Mouse (Mus musculus) embryo, embryonic 10.5 days (tissue): Measurements from ENCODE around the gene Slc9a4.
"Not testable (repeated sequence)": the region's sequence is repeated elsewhere in the genome, so short reads cannot be mapped to it uniquely, and the experiment has no call there.

ENCODE experiments used
- DNase-seq: peaks from one replicate; pipeline ENCODE4 v3.0.0-alpha.2; 2015; ENCODE audit warnings: low spot score

Slc9a4 gene

DNA sequence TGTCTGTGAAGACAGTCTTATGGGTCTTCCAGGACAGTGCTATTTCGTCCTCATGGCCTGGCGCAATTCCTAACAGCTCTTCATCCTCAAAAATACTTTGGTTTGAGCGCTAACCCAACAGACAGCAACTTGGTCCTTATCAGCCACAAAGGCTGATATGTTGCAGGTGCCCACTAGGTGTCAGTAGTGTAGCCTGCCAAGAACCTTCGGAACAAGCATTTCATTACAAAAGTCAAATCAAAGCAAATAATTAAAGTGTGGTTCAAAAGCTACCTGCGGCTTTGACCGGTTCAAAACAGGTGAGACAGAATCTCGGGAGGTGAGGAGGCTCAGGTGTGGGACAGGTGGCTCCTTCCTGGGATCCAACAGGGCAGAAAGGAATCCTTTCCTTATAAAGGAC lies at the start of gene Slc9a4:
Gene Slc9a4 (plus strand): TSS at position 298 of the 400 bp plus-strand sequence.
- DNase-seq = peak; percentile 69

DNA sequence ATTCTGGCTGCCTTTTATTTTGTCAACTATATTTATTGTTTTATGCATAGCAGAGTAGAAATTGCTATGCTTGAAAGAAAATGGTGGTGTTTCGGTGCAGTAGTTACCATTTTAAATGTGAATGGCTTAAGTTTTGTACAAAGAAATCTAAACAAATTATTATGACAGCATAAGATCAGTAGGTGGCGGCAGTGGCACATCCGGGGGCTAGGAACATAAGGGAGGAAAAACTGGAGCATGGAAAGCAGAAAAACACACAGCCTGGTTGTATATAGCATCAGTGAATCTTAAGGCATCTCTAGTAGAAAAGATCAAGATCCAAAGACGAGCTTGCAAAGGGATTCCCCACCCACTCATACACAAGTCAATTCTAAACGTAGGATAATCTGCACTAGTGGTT lies 42.3 kb upstream of the Slc9a4 start:
- no peak for DNase-seq

DNA sequence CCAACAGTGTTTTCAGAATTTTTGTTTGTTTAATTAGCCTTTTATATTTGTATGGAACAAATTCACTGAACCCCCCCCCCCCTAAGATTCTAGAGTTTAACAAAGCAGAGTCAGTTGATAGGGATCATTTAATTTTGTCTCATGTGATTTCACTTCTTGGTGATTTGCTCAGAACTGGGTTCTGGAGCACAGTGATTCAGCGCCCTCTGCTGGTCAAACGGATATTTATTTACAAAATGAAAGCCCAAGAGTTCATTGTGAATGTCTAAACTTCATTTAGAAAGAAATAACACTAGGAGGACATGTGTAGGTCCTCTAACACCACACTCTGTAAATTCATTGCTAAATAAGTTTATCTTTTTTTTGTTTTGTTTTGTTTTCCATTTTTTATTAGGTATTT lies 35.2 kb upstream of the Slc9a4 start:
- peak; percentile 84 for DNase-seq

DNA sequence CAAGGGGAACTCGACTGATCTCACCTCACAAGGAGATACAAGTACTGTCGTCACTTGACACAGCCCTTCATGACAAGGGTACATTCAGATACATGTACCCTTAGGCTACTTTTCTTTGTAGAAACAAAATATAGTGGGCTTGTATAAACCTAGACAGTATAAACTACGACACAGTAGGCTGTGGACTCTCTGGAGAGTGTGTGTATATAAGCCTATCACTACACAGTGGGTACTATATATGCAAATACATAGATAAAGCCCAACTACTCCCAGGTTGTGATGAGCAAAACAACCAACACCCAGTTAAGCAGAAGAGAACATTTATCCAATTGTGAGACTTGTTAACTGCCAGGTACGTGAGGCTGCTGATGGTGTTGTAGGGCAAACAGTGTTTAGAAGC lies 33.2 kb upstream of the Slc9a4 start:
- no peak for DNase-seq

DNA sequence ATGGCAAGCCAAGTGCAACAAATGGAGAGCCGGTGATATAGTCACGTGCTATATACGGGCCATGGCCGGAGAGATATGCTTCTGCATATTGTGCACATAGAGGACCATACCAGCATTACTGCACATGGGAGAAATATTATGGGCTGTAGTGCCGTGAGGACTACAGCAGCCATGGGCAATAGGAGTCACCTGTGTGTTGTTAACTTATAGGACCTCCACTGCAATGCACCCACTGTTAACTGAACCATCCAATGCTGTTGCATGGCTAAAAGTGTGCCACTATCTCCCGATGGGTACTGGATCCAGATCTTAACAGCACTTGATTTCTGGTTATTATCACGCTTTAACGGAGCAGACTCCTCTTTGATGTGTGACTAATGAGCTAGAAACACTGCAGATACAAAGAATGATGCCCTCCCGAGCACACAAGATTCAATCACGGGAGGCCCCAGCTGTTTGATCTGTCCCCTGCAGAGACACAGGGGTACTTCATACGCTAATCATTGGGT lies 32.8 kb upstream of the Slc9a4 start:
- DNase-seq = peak; percentile 2

DNA sequence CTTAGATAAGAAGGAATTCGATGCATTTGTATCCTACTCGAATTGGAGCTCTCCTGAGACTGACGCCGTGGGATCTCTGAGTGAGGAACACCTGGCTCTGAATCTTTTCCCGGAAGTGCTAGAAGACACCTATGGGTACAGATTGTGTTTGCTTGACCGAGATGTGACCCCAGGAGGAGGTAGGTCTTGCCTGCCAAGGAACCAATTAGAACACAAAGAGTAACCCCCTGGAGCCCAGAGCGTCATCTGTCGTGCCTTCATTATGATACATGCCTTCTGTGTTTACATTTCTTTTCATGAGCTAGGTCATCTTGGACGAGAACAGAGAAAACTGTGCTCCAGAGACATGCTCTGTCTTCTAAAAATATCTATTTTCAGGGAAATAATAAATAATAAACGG lies 32.1 kb upstream of the Slc9a4 start:
- peak; percentile 0 for DNase-seq

DNA sequence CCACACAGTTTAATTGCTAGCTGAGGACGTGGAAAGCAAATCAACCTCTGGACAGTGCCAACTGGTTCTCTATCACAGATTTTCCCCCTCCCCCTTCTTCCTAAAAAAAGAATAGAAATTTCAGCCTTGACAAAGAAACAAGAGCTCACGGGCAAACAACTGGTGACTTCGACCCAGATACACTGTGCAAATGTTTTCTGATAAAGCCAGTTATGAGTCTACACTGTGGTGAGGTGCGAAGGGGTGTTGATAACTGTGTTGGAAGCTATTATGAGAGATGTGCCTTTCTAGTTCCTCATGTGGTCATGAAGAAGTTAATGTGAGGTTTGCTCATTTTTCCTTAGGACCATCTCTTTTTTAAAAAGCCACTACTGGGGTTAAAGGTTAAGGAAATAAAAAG lies 10.5 kb upstream of the Slc9a4 start:
- DNase-seq = no peak

DNA sequence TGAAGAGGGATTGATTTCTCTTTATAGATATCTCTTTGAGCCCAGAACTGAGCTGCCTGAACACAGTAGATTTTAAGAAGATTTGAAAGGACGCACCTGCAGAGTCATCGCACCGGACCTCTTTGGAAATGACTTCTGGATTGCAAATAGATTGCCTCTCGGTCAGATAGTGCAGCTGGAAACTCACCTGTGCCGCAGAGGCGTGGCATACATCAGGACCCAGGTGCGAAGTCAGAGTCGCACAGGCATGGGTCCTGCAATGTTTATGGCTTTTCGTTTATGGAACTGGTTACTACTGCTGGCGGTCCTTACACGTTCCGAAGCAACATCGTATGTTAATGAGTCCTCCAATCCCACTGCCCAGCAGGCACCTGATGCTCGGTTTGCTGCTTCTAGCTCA lies 388 bp downstream of the Slc9a4 start:
- no peak for DNase-seq

DNA sequence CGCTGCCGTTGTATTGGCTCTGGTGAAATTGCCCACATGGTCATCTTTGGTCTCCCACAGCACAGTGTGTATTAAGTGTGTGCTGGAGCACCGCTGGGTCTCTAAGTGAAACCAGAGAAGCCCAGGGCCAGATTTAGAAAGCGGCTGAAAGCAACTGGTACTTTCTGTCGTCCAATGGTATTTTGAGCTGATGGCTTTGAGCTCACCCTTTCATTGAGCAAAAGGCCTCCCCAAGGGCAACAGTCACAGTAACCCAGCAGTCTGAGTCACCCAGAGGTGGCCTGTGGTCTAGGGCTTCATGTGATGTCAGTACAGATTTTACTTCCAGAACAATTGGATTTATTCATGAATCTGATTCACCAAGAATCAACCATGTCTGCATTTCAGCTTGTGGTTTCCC lies 6.9 kb downstream of the Slc9a4 start:
- no peak for DNase-seq

DNA sequence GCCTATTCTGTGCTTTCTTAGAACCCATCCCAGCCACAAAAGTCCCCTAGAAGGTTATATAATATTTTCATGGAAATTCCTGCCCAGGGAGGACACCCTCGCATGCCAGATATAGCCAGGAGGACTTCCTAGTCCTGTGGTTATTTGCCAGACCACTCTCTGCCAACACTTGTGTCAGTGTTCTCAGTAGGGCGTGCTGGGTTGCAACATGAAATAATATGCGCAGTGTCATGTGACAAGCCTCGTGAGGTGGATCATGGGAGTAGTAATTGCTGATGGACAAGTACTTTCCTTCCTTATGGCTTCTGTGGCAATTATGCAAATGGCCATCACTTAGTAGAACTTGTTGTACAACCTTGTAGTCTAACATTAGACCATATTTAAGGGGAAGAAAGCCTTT lies 11.1 kb downstream of the Slc9a4 start:
- no peak for DNase-seq

DNA sequence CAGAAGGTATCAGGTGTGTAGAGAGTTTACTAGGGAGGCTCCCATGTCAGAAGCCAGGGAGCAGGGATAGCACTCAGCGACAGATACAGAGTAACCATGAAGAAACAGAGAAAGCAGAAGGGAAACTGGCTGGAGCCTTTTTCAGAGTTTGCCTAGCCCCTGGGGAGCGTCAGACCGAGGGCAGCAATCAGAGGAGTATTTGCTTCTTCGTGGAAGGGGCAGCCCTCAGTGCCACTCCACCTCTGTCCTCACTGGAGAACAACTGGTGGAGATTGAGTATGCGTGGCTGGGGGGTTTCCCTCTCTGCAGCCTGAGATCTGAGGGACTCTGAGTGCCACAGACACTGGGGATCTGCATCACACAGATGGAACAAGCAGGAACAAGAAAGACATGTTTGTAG lies 17.9 kb downstream of the Slc9a4 start:
- DNase-seq = no peak

DNA sequence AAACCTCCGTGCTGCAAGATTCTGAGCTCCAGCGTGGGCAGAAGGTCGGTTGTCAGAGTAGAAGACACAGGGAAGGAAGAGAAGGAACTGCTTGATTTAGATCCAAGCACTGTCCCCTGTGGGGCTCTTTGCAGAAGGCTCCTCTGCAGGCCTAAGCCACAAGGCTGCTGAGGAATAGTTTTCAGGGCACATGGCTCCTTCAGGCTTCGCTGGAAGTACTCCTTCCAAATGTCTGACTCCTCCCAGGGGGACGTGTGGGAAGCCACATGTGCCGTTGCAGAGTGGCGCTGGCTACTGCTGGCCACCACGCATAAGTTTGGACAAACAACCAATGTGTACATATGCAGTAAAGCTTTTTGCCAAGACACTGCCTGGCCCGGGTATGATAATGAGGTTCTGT lies 19.8 kb downstream of the Slc9a4 start:
- DNase-seq = not testable (repeated sequence)

DNA sequence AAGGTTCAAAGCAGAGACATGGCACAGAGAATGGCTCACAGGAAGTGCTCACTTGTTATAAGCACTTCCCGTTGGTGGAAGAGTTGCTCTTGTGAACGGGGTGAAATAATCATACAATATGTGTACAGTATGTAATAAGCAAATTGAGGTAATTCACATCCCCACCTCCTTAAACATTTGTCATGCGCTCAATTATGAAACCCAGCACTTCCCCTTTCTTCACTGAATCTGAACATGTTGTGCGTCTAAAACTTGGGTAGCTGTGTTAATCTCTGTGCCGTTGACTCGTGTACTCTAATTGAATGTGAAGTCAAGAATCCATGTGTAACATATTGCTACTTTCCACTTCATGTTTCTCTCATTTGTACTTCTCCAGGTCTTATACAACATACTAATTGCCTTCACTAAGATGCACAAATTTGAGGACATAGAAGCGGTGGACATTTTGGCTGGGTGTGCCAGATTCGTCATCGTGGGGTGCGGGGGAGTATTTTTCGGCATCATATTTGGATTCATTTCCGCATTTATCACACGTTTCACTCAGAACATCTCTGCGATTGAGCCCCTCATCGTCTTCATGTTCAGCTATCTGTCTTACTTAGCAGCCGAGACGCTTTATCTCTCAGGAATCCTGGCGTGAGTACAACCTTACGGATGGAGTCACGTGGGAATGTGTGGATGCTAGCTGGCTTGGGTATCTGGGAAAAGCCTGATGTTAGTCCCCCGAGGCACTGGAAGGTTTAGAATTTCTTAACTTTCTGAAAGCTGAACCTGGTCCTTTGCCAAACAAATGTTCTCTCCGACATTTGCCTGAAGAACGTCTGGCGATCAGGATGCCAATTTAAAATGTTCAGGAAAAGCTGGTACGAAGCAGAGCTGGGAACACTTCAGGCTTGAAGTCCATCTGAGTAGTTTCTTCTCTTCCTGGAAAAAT lies 20.8 kb downstream of the Slc9a4 start:
- no peak for DNase-seq

DNA sequence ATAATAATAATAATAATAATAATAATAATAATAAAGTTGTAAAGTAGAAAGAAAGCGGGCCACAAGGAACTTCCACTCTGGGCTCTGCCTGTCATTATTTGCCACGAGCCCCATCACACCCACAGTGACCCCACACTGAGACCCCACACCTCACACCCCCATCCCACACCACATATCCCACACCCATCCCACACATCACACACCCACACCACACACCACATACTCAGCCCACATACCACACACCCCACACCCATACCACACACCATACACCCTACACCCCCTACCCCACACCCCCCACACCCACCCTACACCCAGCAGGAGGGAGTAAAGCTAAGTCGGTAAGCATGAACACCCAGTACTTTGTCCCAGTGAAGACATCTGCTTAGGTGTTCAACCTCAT lies 21.6 kb downstream of the Slc9a4 start:
- DNase-seq = no peak

DNA sequence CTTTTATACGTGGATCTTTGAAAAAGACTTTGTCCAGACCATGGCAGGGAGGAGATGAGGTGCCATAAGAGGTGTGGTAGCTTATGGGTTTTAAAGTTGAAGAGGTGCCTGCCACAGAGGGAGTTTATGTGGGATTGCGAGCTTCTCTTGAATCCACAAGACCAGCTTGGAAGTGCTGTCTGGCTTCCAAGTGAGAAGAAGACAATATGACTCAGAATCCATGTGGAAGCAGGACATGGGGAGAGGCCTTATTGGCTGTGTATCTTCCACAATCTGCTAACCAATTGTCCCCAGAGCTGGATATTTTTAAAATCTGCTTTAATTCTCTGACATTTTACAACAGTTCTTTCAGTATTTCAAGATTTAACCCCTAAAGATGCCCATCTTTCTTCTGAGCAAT lies 33.3 kb downstream of the Slc9a4 start:
- no peak for DNase-seq

DNA sequence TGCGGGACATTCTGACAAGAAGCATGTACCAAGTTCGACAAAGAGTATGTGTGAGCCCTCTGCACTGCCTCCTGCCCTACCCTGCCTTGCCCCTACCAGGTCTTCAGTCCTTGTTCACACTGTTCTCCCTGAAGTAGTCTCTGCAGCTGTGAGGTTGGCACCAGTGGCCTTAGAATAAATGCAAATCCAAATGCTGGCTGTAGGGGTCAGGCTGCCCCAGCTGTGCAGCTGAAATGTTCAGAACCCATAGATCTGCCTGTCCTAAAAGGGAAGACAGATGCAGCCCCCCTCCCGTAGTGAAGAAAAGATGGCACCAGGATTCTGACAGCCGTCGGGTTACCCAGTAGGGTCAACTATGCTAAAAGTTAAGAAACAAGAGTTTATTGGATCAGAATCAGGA lies 39.2 kb downstream of the Slc9a4 start:
- peak; percentile 21 for DNase-seq

DNA sequence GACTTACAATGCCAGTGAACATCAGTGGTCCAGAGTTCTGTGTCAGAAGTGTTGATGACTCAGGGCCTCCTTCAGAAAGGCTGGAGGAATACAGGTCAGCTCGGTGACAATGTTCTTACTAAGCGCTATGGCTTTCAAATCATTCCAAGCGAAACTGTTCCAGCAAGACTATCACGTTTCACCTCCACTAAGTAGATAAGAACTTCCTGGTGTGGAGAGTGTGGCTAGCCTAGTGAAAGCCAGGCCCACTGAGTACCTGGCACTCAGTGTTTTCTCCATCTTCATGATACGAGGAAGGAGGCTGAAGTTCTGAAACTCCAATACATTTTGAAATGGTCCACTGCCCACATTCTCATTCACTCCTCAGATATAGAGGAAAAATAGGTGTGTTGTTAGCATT lies 40.0 kb downstream of the Slc9a4 start:
- no peak for DNase-seq

DNA sequence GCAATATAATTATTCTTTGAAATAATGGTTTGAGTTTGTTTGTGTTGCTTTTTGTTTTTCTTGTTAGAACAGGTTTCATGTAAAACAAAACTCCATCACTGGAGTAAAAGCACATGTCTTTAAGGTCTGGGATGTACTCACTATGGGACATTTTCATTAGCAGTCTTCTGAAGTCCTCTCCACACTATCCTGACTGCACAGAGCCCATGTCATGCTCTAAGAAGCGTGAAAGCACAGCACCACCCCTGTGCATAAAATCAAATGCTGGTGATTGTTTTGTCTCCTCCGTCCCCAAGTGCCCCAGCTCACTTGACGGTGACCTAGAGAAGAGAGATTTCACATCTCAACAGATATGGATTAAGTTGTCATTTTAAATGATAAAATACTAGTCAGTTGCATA lies 45.1 kb downstream of the Slc9a4 start:
- DNase-seq = no peak

DNA sequence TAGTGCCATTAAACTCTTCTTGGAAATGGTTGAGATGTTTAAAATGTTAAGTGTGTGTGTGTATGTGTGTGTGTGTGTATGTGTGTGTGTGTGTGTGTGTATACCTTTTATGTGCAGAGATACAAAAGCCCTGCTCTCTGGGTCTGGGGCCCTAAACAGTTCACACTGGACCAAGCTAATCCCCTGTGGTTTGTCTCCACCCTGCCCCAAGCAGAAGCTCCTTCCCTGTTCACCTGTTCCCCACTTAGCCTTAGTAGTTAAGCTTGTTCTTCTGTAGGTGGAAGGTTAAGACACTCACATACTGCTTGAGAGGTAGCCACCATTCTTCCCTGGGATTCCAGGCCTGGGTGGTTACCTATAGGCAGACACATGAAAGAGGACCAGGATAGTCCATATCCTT lies 47.1 kb downstream of the Slc9a4 start:
- DNase-seq = no peak

DNA sequence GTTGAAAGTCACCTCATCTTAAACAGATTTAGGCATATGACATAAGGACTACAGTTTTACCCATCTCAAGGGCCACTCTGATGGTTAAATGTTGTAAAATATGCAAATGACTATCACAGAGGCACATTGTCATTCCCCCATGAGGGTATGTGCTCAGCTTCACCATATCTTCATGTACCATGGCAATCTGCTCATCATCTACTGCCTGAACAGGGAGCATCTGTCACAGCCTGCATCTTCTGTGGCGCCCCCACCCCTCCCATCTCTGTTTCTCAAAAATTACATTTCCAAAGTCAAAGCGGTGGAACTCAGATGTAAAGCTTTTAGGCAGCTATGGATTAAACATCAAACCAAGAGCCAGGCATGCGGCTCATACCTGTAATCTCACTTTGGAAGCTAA lies 48.6 kb downstream of the Slc9a4 start:
- DNase-seq = no peak

DNA sequence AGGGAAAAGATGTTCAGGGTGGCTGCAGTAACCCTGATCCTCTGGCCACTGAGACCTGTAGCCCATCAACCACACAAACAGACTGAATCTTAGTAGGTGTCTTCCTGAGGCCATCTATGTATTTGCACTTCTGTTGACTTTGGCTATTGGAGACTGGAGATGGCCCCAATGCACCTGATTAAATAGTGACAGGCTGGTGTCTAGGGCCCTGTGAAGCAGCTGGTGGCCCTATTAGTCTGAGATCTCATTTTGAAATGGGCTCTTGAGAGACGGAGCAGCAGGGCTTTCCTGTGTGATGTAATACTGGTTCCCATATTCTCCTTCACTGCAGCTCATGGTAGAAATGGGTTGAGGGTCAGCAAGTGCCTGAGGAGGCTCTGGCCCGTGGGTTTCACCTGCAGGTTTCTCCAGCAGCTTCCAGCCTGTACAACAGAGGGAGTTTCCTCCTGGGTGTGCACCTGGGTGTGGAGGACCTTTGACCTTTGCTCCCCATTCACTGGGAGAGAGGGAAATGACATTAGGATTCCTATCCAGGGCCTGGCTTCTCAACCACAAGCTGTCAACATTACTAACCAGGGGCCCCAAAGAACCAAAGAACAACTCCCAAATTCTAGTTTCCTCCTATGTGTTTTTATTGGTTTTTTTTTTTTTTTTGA lies 52.7 kb downstream of the Slc9a4 start:
- no peak for DNase-seq

DNA sequence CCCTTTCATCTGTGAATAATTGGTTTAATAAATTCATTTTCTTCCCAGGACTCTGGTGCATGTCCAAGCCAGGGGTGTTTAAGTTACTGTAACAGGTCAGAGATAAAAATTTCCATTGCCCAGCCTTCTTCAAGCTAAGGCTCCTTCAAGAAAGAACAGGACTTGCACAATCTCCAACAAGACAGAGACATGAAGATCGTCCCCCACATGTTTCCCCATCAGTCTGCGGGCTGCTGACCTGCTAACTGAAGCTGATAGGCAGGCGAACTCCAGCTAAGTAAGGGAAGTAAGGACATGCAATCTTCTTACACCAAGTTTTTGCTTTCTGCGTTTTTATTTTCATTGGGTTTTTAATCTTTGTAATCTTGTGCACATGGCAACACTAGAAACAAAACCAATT lies 54.7 kb downstream of the Slc9a4 start:
- DNase-seq = no peak

DNA sequence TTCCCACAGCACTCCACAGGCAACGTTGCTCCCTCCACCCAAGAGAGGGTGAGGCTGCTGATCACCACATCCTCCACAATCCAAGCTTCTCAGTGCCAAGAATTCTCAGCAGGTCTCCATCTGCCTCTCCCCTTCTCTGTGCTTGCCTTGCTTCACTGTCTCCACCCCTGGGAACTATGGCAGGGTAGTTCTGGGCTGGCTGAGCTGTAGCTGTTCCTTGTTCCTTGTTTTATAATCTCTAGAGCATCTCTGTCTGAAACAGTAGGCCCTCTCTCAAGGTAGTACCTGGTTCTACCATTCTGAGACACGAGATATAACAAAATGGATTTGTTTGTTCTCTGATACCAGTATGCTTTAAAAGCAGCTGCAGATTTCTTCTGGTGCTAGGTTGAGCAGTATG lies 68.4 kb downstream of the Slc9a4 start:
- no peak for DNase-seq
